Mouse (Mus musculus) MEL (cell line): Measurements from ENCODE around the gene Klk6. TPM values are rescaled to one million over a fixed set of nuclear protein-coding genes. Genes with fewer than 3 reads are reported as not detected.

Experiments used
- DNase-seq: peaks from one replicate; pipeline ENCODE4 v3.0.0; 2011; ENCODE audit warnings: low read depth, low spot score
- H3K27ac ChIP-seq: 2 replicates; pipeline ENCODE4 v1.5.1; 2012; ENCODE audit warnings: low read depth, mild to moderate bottlenecking, control low read depth, low read length, moderate library complexity; ENCODE audit not compliant: control insufficient read depth
- H3K27me3 ChIP-seq, 2 experiments: fragments of 150-350 bp in 1 of 2; sonication (generic) in 1 of 2; 2 replicates each; pipeline ENCODE4 v1.6.1; 2012; ENCODE audit warnings: low read length in 2 of 2, mild to moderate bottlenecking in 2 of 2, improper control_type of control experiment in 1 of 2, moderate library complexity in 1 of 2; ENCODE audit not compliant: insufficient read depth in 2 of 2, control insufficient read depth in 1 of 2
- H3K36me3 ChIP-seq, 2 experiments: 2 replicates each; pipeline ENCODE4 v1.6.1; 2012 to 2014; ENCODE audit warnings: low read length in 2 of 2, improper control_type of control experiment in 1 of 2, inconsistent platforms in 1 of 2, mild to moderate bottlenecking in 1 of 2; ENCODE audit not compliant: insufficient read depth in 2 of 2, control insufficient read depth in 1 of 2
- H3K4me1 ChIP-seq, 2 experiments: fragments of 150-350 bp in 1 of 2; sonication (generic) in 1 of 2; 2 replicates each; pipeline ENCODE4 v1.6.1; 2012; ENCODE audit warnings: low read length in 2 of 2, improper control_type of control experiment in 1 of 2, mild to moderate bottlenecking in 1 of 2; ENCODE audit not compliant: insufficient read depth in 2 of 2, control insufficient read depth in 1 of 2
- H3K4me3 ChIP-seq, 2 experiments: fragments of 150-350 bp in 1 of 2; sonication (generic) in 1 of 2; 2 replicates each; pipeline ENCODE4 v1.5.1; 2012; ENCODE audit warnings: low read depth in 2 of 2, low read length in 2 of 2, mild to moderate bottlenecking in 2 of 2, moderate library complexity in 2 of 2, control low read depth in 1 of 2, improper control_type of control experiment in 1 of 2; ENCODE audit not compliant: control insufficient read depth in 1 of 2, insufficient read depth in 1 of 2
- H3K79me2 ChIP-seq: 2 replicates; pipeline ENCODE4 v1.6.1; 2012; ENCODE audit warnings: mild to moderate bottlenecking, low read length, moderate library complexity; ENCODE audit not compliant: control insufficient read depth, poor library complexity, insufficient read depth
- H3K9ac ChIP-seq: 2 replicates; pipeline ENCODE4 v1.6.1; 2012; ENCODE audit warnings: low read depth, mild to moderate bottlenecking, control low read depth, low read length, moderate library complexity; ENCODE audit not compliant: control insufficient read depth, poor library complexity, severe bottlenecking
- H3K9me3 ChIP-seq: fragments of 150-350 bp; sonication (generic); replicated peaks from 2 replicates; pipeline ENCODE4 v1.6.1; 2012; ENCODE audit warnings: mild to moderate bottlenecking, low read length, improper control_type of control experiment, moderate library complexity; ENCODE audit not compliant: insufficient read depth
- BHLHE40 ChIP-seq: IDR thresholded peaks from 2 replicates; pipeline ENCODE4 v1.6.1; 2012; ENCODE audit warnings: low read depth, mild to moderate bottlenecking, inconsistent platforms, low read length, improper control_type of control experiment, borderline replicate concordance
- CTCF ChIP-seq, 3 experiments: IDR thresholded peaks in 2 of 3; conservative IDR thresholded peaks in 1 of 3; 2 replicates each; pipeline ENCODE4 v1.5.1; 2011 to 2012; ENCODE audit warnings: low read length in 3 of 3, low read depth in 2 of 3, mild to moderate bottlenecking in 2 of 3, improper control_type of control experiment in 1 of 3, inconsistent platforms in 1 of 3, mixed read lengths in 1 of 3, moderate library complexity in 1 of 3; ENCODE audit not compliant: control insufficient read depth in 1 of 3, insufficient read depth in 1 of 3, poor library complexity in 1 of 3, severe bottlenecking in 1 of 3
- E2F4 ChIP-seq: IDR thresholded peaks from 2 replicates; pipeline ENCODE4 v1.6.1; 2011; ENCODE audit warnings: low read depth, low read length, improper control_type of control experiment, borderline replicate concordance
- ELF1 ChIP-seq: IDR thresholded peaks from 2 replicates; pipeline ENCODE4 v1.6.1; 2014; ENCODE audit warnings: low read depth, mild to moderate bottlenecking, inconsistent platforms, low read length, improper control_type of control experiment, moderate library complexity
- EP300 ChIP-seq, 2 experiments: IDR thresholded peaks; 2 replicates each; pipeline ENCODE4 v1.6.1; 2011; ENCODE audit warnings: improper control_type of control experiment in 2 of 2, low read length in 2 of 2, low read depth in 1 of 2, mild to moderate bottlenecking in 1 of 2
- GABPA ChIP-seq: IDR thresholded peaks from 2 replicates; pipeline ENCODE4 v1.6.1; 2012; ENCODE audit warnings: low read depth, mild to moderate bottlenecking, inconsistent platforms, low read length, improper control_type of control experiment, moderate library complexity
- GATA1 ChIP-seq: IDR thresholded peaks from 2 replicates; pipeline ENCODE4 v1.6.1; 2011; ENCODE audit warnings: low read depth, low read length, improper control_type of control experiment
- HCFC1 ChIP-seq: IDR thresholded peaks from 2 replicates; pipeline ENCODE4 v1.6.1; 2012; ENCODE audit warnings: low read depth, mild to moderate bottlenecking, inconsistent platforms, low read length, improper control_type of control experiment, moderate library complexity
- JUND ChIP-seq: IDR thresholded peaks from 2 replicates; pipeline ENCODE4 v1.6.1; 2011; ENCODE audit warnings: low read depth, mild to moderate bottlenecking, improper control_type of control experiment, low read length
- KAT2A ChIP-seq: conservative IDR thresholded peaks from 2 replicates; pipeline ENCODE4 v1.6.1; 2012; ENCODE audit warnings: low read depth, low read length, improper control_type of control experiment, inconsistent platforms
- MEF2A ChIP-seq: IDR thresholded peaks from 2 replicates; pipeline ENCODE4 v1.6.1; 2014; ENCODE audit warnings: low read depth, mild to moderate bottlenecking, inconsistent platforms, low read length, improper control_type of control experiment; ENCODE audit not compliant: poor library complexity, insufficient replicate concordance, severe bottlenecking; ENCODE audit errors: extremely low read depth
- MXI1 ChIP-seq: IDR thresholded peaks from 2 replicates; pipeline ENCODE4 v1.6.1; 2011; ENCODE audit warnings: mild to moderate bottlenecking, low read depth, low read length, improper control_type of control experiment
- MYB ChIP-seq: IDR thresholded peaks from 2 replicates; pipeline ENCODE4 v1.6.1; 2011; ENCODE audit warnings: mild to moderate bottlenecking, low read depth, low read length, improper control_type of control experiment
- MYC ChIP-seq: IDR thresholded peaks from 2 replicates; pipeline ENCODE4 v1.6.1; 2011; ENCODE audit warnings: low read depth, mild to moderate bottlenecking, low read length, improper control_type of control experiment, moderate library complexity
- POLR2A ChIP-seq, 2 experiments: IDR thresholded peaks; 2 replicates each; pipeline ENCODE4 v1.6.1; 2011 to 2012; ENCODE audit warnings: low read length in 2 of 2, mild to moderate bottlenecking in 2 of 2, control low read depth in 1 of 2, improper control_type of control experiment in 1 of 2, low read depth in 1 of 2, moderate library complexity in 1 of 2; ENCODE audit not compliant: control insufficient read depth in 1 of 2, insufficient read depth in 1 of 2, poor library complexity in 1 of 2
- RAD21 ChIP-seq: IDR thresholded peaks from 2 replicates; pipeline ENCODE4 v1.6.1; 2011; ENCODE audit warnings: mild to moderate bottlenecking, low read depth, low read length, improper control_type of control experiment
- SMC3 ChIP-seq: IDR thresholded peaks from 2 replicates; pipeline ENCODE4 v1.6.1; 2011; ENCODE audit warnings: low read depth, low read length, improper control_type of control experiment
- TAL1 ChIP-seq: IDR thresholded peaks from 2 replicates; pipeline ENCODE4 v1.6.1; 2012; ENCODE audit warnings: mild to moderate bottlenecking, inconsistent platforms, low read length, moderate library complexity, mixed read lengths
- TBP ChIP-seq: IDR thresholded peaks from 2 replicates; pipeline ENCODE4 v1.8.0; 2011; ENCODE audit warnings: low read depth, low read length, improper control_type of control experiment
- UBTF ChIP-seq: IDR thresholded peaks from 2 replicates; pipeline ENCODE4 v1.6.1; 2012; ENCODE audit warnings: low read depth, mild to moderate bottlenecking, inconsistent platforms, low read length, improper control_type of control experiment, moderate library complexity, borderline replicate concordance; ENCODE audit not compliant: insufficient read depth
- USF2 ChIP-seq, 2 experiments: IDR thresholded peaks; 2 replicates each; pipeline ENCODE4 v1.6.1; 2011 to 2012; ENCODE audit warnings: improper control_type of control experiment in 2 of 2, low read length in 2 of 2, borderline replicate concordance in 1 of 2, inconsistent platforms in 1 of 2, low read depth in 1 of 2, mild to moderate bottlenecking in 1 of 2; ENCODE audit not compliant: insufficient read depth in 1 of 2
- ZC3H11A ChIP-seq: IDR thresholded peaks from 2 replicates; pipeline ENCODE4 v1.6.1; 2012; ENCODE audit warnings: low read depth, mild to moderate bottlenecking, inconsistent platforms, low read length, improper control_type of control experiment
- ZMIZ1 ChIP-seq: IDR thresholded peaks from 2 replicates; pipeline ENCODE4 v1.6.1; 2012; ENCODE audit warnings: low read depth, mild to moderate bottlenecking, inconsistent platforms, low read length, improper control_type of control experiment, moderate library complexity
- polyA plus RNA-seq, 2 experiments: library from polyadenylated mRNA; stranded (reverse) in 1 of 2; unstranded in 1 of 2; fragments of >175 nt in 1 of 2; fragments of >200 nt in 1 of 2; gene quantifications; 2 replicates each; pipeline versions ENCODE4 v1.2.1 to v1.2.4; 2012; ENCODE audit warnings: low replicate concordance in 2 of 2, low read depth in 1 of 2; ENCODE audit not compliant: insufficient read length in 2 of 2, insufficient read depth in 1 of 2, missing spikeins in 1 of 2
- total RNA-seq: library from RNA; depleted of rRNA; stranded (reverse); fragments of 300-350 nt; gene quantifications from 2 replicates; pipeline ENCODE4 v1.2.3, GENCODE M21; 2012; rRNA removed

The Klk6 gene
- total RNA-seq = not detected in 2 replicates
- not detected for polyA plus RNA-seq

DNA sequence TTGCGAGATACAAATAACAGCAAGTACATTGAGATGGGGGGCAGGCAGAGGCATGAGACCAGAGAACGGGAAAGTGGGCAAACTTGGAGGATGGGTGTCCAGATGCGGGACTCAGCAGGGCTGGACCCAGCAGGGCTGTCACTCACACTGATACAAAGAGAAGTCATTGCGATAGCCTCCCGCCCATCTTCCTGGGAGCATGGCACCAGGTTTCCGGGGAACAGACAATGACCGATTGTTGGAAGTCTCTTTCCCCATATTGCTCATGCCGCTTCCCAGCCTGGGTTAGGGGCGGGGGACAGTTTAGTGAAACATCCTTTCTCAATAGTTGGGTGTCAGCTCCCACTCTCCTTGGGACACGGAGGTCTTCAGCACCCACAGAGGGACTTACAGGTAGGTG is at the start of gene Klk6:
Gene Klk6 (plus strand): TSS at position 301 of the 400 bp plus-strand sequence.
- DNase-seq = no peak
- Histone ChIP-seq H3K79me2 (no peaks in the 10 kb centered on the region), H3K9ac (no peak within 1 kb of the TSS), H3K27ac (no peak within 1 kb of the TSS), H3K36me3 (no peaks in the 10 kb centered on the region), H3K9me3 (no peaks in the 10 kb centered on the region), H3K4me3 (no peak within 1 kb of the TSS), H3K4me1 (no peaks in the 10 kb centered on the region), H3K27me3 (no peaks in the 10 kb centered on the region)
- TF ChIP-seq ZC3H11A = no peak
- TF ChIP-seq RAD21 = no peak
- TF ChIP-seq BHLHE40 = no peak
- TF ChIP-seq ZMIZ1 = no peak
- no peak for TF ChIP-seq ELF1
- TF ChIP-seq USF2 (IDR thresholded peaks at IDR 0.05; ENCODE audit: borderline replicate concordance in 1 of 2, insufficient read depth in 1 of 2, low read depth in 1 of 2, low read length in 2 of 2) = no peak
- no peak for TF ChIP-seq MYB
- TF ChIP-seq TAL1 = no peak
- no peak for TF ChIP-seq EP300 (IDR thresholded peaks at IDR 0.05; ENCODE audit: low read depth in 1 of 2, low read length in 2 of 2)
- TF ChIP-seq GABPA = no peak
- no peak for TF ChIP-seq E2F4
- no peak for TF ChIP-seq POLR2A (IDR thresholded peaks at IDR 0.05; ENCODE audit: control insufficient read depth in 1 of 2, insufficient read depth in 1 of 2, low read depth in 1 of 2, low read length in 2 of 2, poor library complexity in 1 of 2)

DNA sequence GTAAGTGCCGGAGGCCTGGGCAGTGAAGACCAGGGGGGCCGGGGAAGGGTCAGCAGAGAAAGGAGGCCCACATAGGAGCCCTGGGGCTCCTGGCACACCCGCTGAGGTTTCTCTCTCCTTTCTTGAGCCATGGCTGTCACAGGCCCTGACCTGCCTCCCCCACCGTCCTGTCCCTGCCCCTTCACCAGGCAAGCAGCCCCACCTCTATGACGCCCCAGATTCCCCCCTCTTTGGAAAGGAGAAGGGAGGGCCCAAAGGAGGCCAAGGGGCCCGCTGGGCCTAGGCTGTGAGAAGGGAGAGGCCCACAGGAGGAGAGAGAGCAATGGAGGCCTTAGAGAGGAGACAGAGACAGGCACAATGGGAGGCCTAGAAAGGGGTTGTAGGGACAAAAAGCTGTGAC is 49.5 kb upstream of the Klk6 start:
- Histone ChIP-seq H3K4me3 (no peak overlapping the region), H3K9ac (no peak overlapping the region)
- no peak for DNase-seq

More for the DNA sequence above, 49.5 kb upstream of the Klk6 start:
- TF ChIP-seq MXI1 (no peak), CTCF (IDR thresholded peaks at IDR 0.05 in 2 of 3, conservative IDR thresholded peaks at IDR 0.05 in 1 of 3; ENCODE audit: control insufficient read depth in 1 of 3, insufficient read depth in 1 of 3, low read depth in 2 of 3, low read length in 3 of 3, poor library complexity in 1 of 3, severe bottlenecking in 1 of 3) (no peak), UBTF (no peak), POLR2A (IDR thresholded peaks at IDR 0.05; ENCODE audit: control insufficient read depth in 1 of 2, insufficient read depth in 1 of 2, low read depth in 1 of 2, low read length in 2 of 2, poor library complexity in 1 of 2) (no peak), HCFC1 (no peak), TBP (no peak), E2F4 (no peak), SMC3 (no peak), RAD21 (no peak), KAT2A (no peak), BHLHE40 (no peak), GATA1 (no peak), JUND (no peak), MEF2A (no peak), MYC (no peak), EP300 (IDR thresholded peaks at IDR 0.05; ENCODE audit: low read depth in 1 of 2, low read length in 2 of 2) (no peak)
- no peaks in the 10 kb centered on the region for H3K79me2 ChIP-seq
- H3K27me3 ChIP-seq = no peaks in the 10 kb centered on the region
- no peaks in the 10 kb centered on the region for H3K9me3 ChIP-seq
- H3K36me3 ChIP-seq = no peaks in the 10 kb centered on the region
- no peak overlapping the region for H3K27ac ChIP-seq
- H3K4me1 ChIP-seq = no peaks in the 10 kb centered on the region
